Comparison of ENCODE assay signal across 8 mouse cellular contexts in the genomic region with DNA sequence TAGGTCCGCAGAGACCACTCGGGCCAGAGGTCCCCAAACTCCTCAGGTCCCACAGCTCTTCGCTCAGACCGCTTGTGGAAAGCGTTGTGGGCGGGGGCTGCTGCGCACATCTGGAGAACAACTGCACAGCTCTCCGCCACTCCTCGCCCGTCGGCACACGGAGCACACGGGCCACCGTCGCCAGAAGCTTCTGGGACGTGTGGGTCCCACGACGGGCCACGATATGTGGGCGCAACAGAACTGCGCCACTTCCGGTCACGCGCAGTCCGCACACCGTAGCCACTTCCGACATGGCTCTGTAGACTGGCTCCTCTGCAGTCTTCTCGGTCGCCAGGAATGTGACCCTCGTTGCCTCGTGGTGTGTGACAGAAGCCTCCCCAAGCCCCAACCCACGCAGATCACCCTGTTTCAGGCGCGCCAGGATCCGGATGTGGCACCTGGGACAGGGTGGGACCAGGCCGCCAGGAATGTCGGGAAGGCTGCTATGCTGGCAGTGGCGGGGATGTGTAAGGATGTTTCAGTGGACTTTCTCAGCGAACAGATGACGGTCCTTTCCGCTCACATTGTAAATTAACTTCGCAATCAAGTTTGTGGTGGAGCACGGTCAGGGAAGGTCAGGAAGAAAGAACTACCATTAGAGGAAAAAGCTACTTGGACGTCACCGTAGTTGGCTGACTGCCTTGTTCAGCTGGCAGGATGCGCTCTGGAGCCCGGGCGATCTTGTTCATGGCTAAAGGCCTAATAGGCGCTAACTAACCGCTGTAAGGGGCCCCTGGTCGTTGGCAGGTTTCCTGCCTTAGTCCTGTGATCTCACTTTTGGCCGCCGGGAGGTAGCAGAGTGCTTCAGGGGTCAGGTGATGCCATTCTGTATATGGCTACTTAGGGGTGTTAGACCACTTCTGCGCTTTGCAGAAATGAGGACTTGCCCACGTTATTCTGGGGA. TPM values are rescaled to one million over a fixed set of nuclear protein-coding genes. Genes with fewer than 3 reads are reported as not detected.
DNase-seq lines count a peak whose midpoint lies in the region; ATAC-seq lines count a peak whose summit lies in the region.

No protein-coding gene starts in this region.

- peak; percentile 75 to 80 for ATAC-seq in hematopoietic stem cell, adult 5-6 weeks (replicated peaks in 1 of 2; ENCODE audit: insufficient read depth in 1 of 2, low FRiP score in 2 of 2, low TSS enrichment in 1 of 2, low read depth in 1 of 2, poor library complexity in 2 of 2, severe bottlenecking in 2 of 2)

- DNase-seq in Muller cell, postnatal 12 days (ENCODE audit: inconsistent ontology term), result peak; percentile 95
- DNase-seq in cerebellum, adult 9-10 months, result peak; percentile 86
- peak; percentile 85 for DNase-seq in forelimb bud, embryonic 11.5 days (ENCODE audit: low read depth, low spot score)
- peak; percentile 88 to 90 for DNase-seq in layer of hippocampus, postnatal 14 days (ENCODE audit: low spot score in 2 of 2)
- DNase-seq in lung, postnatal 10 days, result peak; percentile 90
- DNase-seq in ovary, postnatal 14 days (ENCODE audit: low spot score), result peak; percentile 81
- peak; percentile 61 to 71 for DNase-seq in thymus, postnatal 10 days (ENCODE audit: low spot score in 2 of 2)

RNA-seq across cellular contexts. Expression of a gene that starts 5.5 kb away (rescaled TPM):
- 4.9 and 5.1 TPM in 2 replicates for total RNA-seq in hematopoietic stem cell, adult 5-6 weeks (2017)
- 10 to 100 TPM; 33.9 to 38.2 TPM for total RNA-seq in layer of hippocampus, postnatal 14 days (2021)

RNA-seq across cellular contexts. Expression of a gene that starts 5.6 kb away (rescaled TPM):
- total RNA-seq in hematopoietic stem cell, adult 5-6 weeks (2017), result 2,548 and 2,599 TPM in 2 replicates
- 100 to 1,000 TPM; 120 to 122 TPM for total RNA-seq in layer of hippocampus, postnatal 14 days (2021)

RNA-seq across cellular contexts. Expression of a gene that starts 14.9 kb away (rescaled TPM):
- total RNA-seq in hematopoietic stem cell, adult 5-6 weeks (2017), result 0.88 and 5.0 TPM in 2 replicates
- 10 to 100 TPM; 24.0 to 25.4 TPM for total RNA-seq in layer of hippocampus, postnatal 14 days (2021)

Comparison
In these comparisons a context has a peak if more than half of its experiments do, and no peak if none do; other contexts are left out.
1. Peak in every context shown above with its lines: DNase-seq and ATAC-seq.
2. RNA of a gene that starts 5.6 kb away (total RNA-seq): 2,548 to 2,599 TPM in hematopoietic stem cell, adult 5-6 weeks; 120 to 122 TPM in layer of hippocampus, postnatal 14 days; every median in the first group is over 10 times any median in the second.